Mouse (Mus musculus) central nervous system, embryonic 14 days (tissue): ENCODE measurements around the gene Cercam. TPM values are rescaled to one million over a fixed set of nuclear protein-coding genes. Genes with fewer than 3 reads are reported as not detected.

Experiments used
- polyA plus RNA-seq: library from polyadenylated mRNA; depleted of rRNA; stranded (reverse); fragments of >200 nt; gene quantifications from 2 replicates; pipeline ENCODE4 v1.2.3, GENCODE M21; 2012; rRNA removed

The Cercam gene
- polyA plus RNA-seq: 27.7 and 42.4 TPM in 2 replicates

GRCm38 (mm10) chr2:29868949-29869645 is at the start of gene Cercam:
TSS of gene Cercam (plus strand) at chr2:29869164.

GRCm38 (mm10) chr2:29820025-29820817 is 48.7 kb upstream of the Cercam start, which contains the start of gene Urm1:
TSS of gene Urm1 (plus strand) at chr2:29820075.

GRCm38 (mm10) chr2:29889066-29889944 is 20.3 kb downstream of the Cercam start, which contains the start of gene Odf2:
TSS of gene Odf2 (plus strand) at chr2:29889221.

Other genes with a start within 250 kb of the Cercam start
- gene Rapgef1, start 249.4 kb upstream of the Cercam start, polyA plus RNA-seq: 72.6 and 79.3 TPM in 2 replicates
- 0.10 and 0.14 TPM in 2 replicates for gene Gm13420, start 117.5 kb upstream of the Cercam start, polyA plus RNA-seq
- gene Gm13547, start 109.9 kb upstream of the Cercam start, polyA plus RNA-seq: not detected in 2 replicates
- gene Coq4, start 81.7 kb upstream of the Cercam start, polyA plus RNA-seq: 32.0 and 32.2 TPM in 2 replicates
- gene Trub2, start 80.7 kb upstream of the Cercam start, polyA plus RNA-seq: 42.9 and 48.3 TPM in 2 replicates
- 50.5 and 52.4 TPM in 2 replicates for gene Slc27a4, start 66.5 kb upstream of the Cercam start, polyA plus RNA-seq
- 56.3 and 56.6 TPM in 2 replicates for gene Urm1, start 49.1 kb upstream of the Cercam start, polyA plus RNA-seq
- gene Odf2, start 20.1 kb downstream of the Cercam start, polyA plus RNA-seq: 92.1 and 102 TPM in 2 replicates
- 55.0 and 55.1 TPM in 2 replicates for gene Gle1, start 66.3 kb downstream of the Cercam start, polyA plus RNA-seq
- 550 and 589 TPM in 2 replicates for gene Sptan1, start 96.4 kb downstream of the Cercam start, polyA plus RNA-seq
- gene Wdr34, start 179.7 kb downstream of the Cercam start, polyA plus RNA-seq: 63.2 and 64.7 TPM in 2 replicates
- 346 and 393 TPM in 2 replicates for gene Set, start 188.2 kb downstream of the Cercam start, polyA plus RNA-seq
- gene Pkn3, start 208.5 kb downstream of the Cercam start, polyA plus RNA-seq: 9.1 TPM in 2 replicates
- gene Zdhhc12, start 224.5 kb downstream of the Cercam start, polyA plus RNA-seq: 30.2 and 39.0 TPM in 2 replicates